Mouse (Mus musculus) erythroblast, embryonic 14.5 days (primary cell): ENCODE data around the gene Eef2k.
"Not testable (repeated sequence)": the region's sequence is repeated elsewhere in the genome, so short reads cannot be mapped to it uniquely, and the experiment has no call there.

Experiments used
- GATA1 ChIP-seq: IDR thresholded peaks from 2 replicates; pipeline ENCODE4 v1.6.1; 2012; ENCODE audit warnings: low read length, inconsistent platforms, mixed read lengths
- TAL1 ChIP-seq: IDR thresholded peaks from 3 replicates; pipeline ENCODE4 v1.6.1; 2012; ENCODE audit warnings: low read length, inconsistent platforms, mixed read lengths

GRCm38 (mm10) chr7:120911268-120911667, 68.6 kb downstream of the Eef2k start:
- TF ChIP-seq TAL1, GATA1: not testable (repeated sequence)
